Mouse (Mus musculus): ENCODE data around the gene Hpf1. TPM values are rescaled to one million over a fixed set of nuclear protein-coding genes. Genes with fewer than 3 reads are reported as not detected.

Gene Hpf1
- polyA plus RNA-seq, 1 experiment = 1.2 TPM

- no peaks in the 10 kb centered on the region for H3K27me3 ChIP-seq (ENCODE audit: control insufficient read depth, insufficient read depth, low read length)
- no peaks in the 10 kb centered on the region for H3K36me3 ChIP-seq (ENCODE audit: control insufficient read depth, insufficient read depth, low read length)
- H3K4me3 ChIP-seq (ENCODE audit: low read depth, low read length) = no peak overlapping the region
- no peak overlapping the region for H3K27ac ChIP-seq (ENCODE audit: insufficient read depth, low read depth, low read length)
- no peaks in the 10 kb centered on the region for H3K4me1 ChIP-seq (ENCODE audit: control insufficient read depth, insufficient read depth, insufficient read length, low read length)
- 83% methylated on average over 6 of the region's 6 CpGs for WGBS
- TF ChIP-seq POLR2A (IDR thresholded peaks at IDR 0.05; ENCODE audit: low read depth, low read length) (no peak), CTCF (IDR thresholded peaks at IDR 0.05; ENCODE audit: extremely low read depth, insufficient read length, insufficient replicate concordance, low read depth, low read length) (no peak)
These were observed 28.4 kb upstream of the Hpf1 start for GRCm38 (mm10) chr8:60861783-60862182.

- WGBS = 82% methylated on average over 6 of the region's 6 CpGs
These were observed 25.3 kb upstream of the Hpf1 start for GRCm38 (mm10) chr8:60864875-60865274.

GRCm38 (mm10) chr8:60865504-60866114 is 24.6 kb upstream of the Hpf1 start:
- H3K4me3 ChIP-seq (ENCODE audit: low read depth, low read length) = no peak overlapping the region
- TF ChIP-seq CTCF (IDR thresholded peaks at IDR 0.05; ENCODE audit: extremely low read depth, insufficient read length, insufficient replicate concordance, low read depth, low read length) (no peak), POLR2A (IDR thresholded peaks at IDR 0.05; ENCODE audit: low read depth, low read length) (no peak)
- H3K27ac ChIP-seq (ENCODE audit: insufficient read depth, low read depth, low read length) = no peak overlapping the region
- WGBS = 30% methylated on average over 3 of the region's 3 CpGs
- no peaks in the 10 kb centered on the region for H3K4me1 ChIP-seq (ENCODE audit: control insufficient read depth, insufficient read depth, insufficient read length, low read length)
- H3K36me3 ChIP-seq (ENCODE audit: control insufficient read depth, insufficient read depth, low read length) = no peaks in the 10 kb centered on the region
- H3K27me3 ChIP-seq (ENCODE audit: control insufficient read depth, insufficient read depth, low read length) = no peaks in the 10 kb centered on the region

More at GRCm38 (mm10) chr8:60864875-60865274, 25.3 kb upstream of the Hpf1 start:
- Histone ChIP-seq H3K4me1 (ENCODE audit: control insufficient read depth, insufficient read depth, insufficient read length, low read length) (no peaks in the 10 kb centered on the region), H3K36me3 (ENCODE audit: control insufficient read depth, insufficient read depth, low read length) (no peaks in the 10 kb centered on the region), H3K4me3 (ENCODE audit: low read depth, low read length) (no peak overlapping the region), H3K27me3 (ENCODE audit: control insufficient read depth, insufficient read depth, low read length) (no peaks in the 10 kb centered on the region), H3K27ac (ENCODE audit: insufficient read depth, low read depth, low read length) (no peak overlapping the region)
- TF ChIP-seq POLR2A (IDR thresholded peaks at IDR 0.05; ENCODE audit: low read depth, low read length) = no peak
- no peak for TF ChIP-seq CTCF (IDR thresholded peaks at IDR 0.05; ENCODE audit: extremely low read depth, insufficient read length, insufficient replicate concordance, low read depth, low read length)

- H3K4me1 ChIP-seq (ENCODE audit: control insufficient read depth, insufficient read depth, insufficient read length, low read length) = no peaks in the 10 kb centered on the region
- 53% methylated on average over 4 of the region's 4 CpGs for WGBS
- H3K4me3 ChIP-seq (ENCODE audit: low read depth, low read length) = no peak overlapping the region
- H3K27ac ChIP-seq (ENCODE audit: insufficient read depth, low read depth, low read length) = no peak overlapping the region
- TF ChIP-seq CTCF (IDR thresholded peaks at IDR 0.05; ENCODE audit: extremely low read depth, insufficient read length, insufficient replicate concordance, low read depth, low read length) = no peak
- no peak for TF ChIP-seq POLR2A (IDR thresholded peaks at IDR 0.05; ENCODE audit: low read depth, low read length)
- no peaks in the 10 kb centered on the region for H3K36me3 ChIP-seq (ENCODE audit: control insufficient read depth, insufficient read depth, low read length)
- H3K27me3 ChIP-seq (ENCODE audit: control insufficient read depth, insufficient read depth, low read length) = no peaks in the 10 kb centered on the region
These were observed 22.6 kb upstream of the Hpf1 start for GRCm38 (mm10) chr8:60867468-60868115.

- Histone ChIP-seq H3K27ac (ENCODE audit: insufficient read depth, low read depth, low read length) (no peak overlapping the region), H3K4me1 (ENCODE audit: control insufficient read depth, insufficient read depth, insufficient read length, low read length) (no peaks in the 10 kb centered on the region), H3K4me3 (ENCODE audit: low read depth, low read length) (no peak overlapping the region), H3K27me3 (ENCODE audit: control insufficient read depth, insufficient read depth, low read length) (no peaks in the 10 kb centered on the region), H3K36me3 (ENCODE audit: control insufficient read depth, insufficient read depth, low read length) (no peaks in the 10 kb centered on the region)
- no peak for TF ChIP-seq POLR2A (IDR thresholded peaks at IDR 0.05; ENCODE audit: low read depth, low read length)
- WGBS = 91% methylated on average over 4 of the region's 4 CpGs
These were observed 21.8 kb upstream of the Hpf1 start for GRCm38 (mm10) chr8:60868236-60868965.

- no peak overlapping the region for H3K27ac ChIP-seq (ENCODE audit: insufficient read depth, low read depth, low read length)
- no peaks in the 10 kb centered on the region for H3K27me3 ChIP-seq (ENCODE audit: control insufficient read depth, insufficient read depth, low read length)
- no peak for TF ChIP-seq POLR2A (IDR thresholded peaks at IDR 0.05; ENCODE audit: low read depth, low read length)
- no peak for TF ChIP-seq CTCF (IDR thresholded peaks at IDR 0.05; ENCODE audit: extremely low read depth, insufficient read length, insufficient replicate concordance, low read depth, low read length)
- no peaks in the 10 kb centered on the region for H3K4me1 ChIP-seq (ENCODE audit: control insufficient read depth, insufficient read depth, insufficient read length, low read length)
- WGBS = 90% methylated on average over 2 of the region's 2 CpGs
- H3K4me3 ChIP-seq (ENCODE audit: low read depth, low read length) = no peak overlapping the region
- H3K36me3 ChIP-seq (ENCODE audit: control insufficient read depth, insufficient read depth, low read length) = no peaks in the 10 kb centered on the region
These were observed 20.5 kb upstream of the Hpf1 start for GRCm38 (mm10) chr8:60869761-60870160.

Measured in small intestine, adult 2 months (tissue).